Mouse (Mus musculus): ENCODE measurements at regions not wholly inside any gene's neighbourhood (a gene's known extent, or its start where the extent isn't known, plus 50 kb on each side); places are given as distances from the start of the nearest gene placed in this dataset.

DNA sequence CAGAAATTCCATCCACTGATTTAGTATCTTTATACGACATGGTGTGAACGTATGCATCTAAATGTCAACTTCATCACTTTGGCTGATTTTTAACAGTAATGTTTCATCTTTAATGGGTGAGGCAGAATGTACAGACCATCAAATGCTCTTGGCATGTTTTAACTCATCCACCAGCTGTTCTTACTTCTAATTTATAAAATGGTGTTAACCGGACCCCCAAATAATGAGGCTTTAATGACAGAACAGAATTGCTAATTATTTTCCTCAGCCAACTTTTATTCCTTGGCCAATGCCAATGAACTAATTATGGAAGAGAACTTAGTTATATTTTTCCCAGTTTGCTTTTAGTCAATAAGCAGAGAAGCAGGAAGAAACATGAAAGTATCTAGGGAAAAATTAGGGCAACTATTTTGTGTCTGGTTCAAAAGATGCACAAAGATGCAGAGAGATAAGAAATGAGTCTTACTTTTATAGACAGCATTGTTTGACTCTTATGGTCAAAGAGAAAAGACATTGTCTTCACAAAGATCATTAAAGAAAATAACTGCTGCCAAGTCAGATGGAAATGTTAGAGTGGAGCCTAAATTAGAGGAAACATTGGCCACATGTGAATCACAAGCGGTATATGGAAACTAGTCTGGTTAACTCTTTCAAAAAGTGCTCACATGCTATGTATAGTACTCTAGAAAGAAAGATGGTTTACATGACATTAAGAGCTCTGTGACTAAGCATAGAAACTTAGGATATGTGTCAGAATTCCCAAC, 1504.5 kb upstream of the Tenm4 start:
- no peak for TF ChIP-seq CTCF (IDR thresholded peaks at IDR 0.05; ENCODE audit: low read depth)
- H3K27ac ChIP-seq: no peak overlapping the region
- ATAC-seq: no peak
- 74% methylated on average over 4 of the region's 4 CpGs for WGBS
- no peaks in the 10 kb centered on the region for H3K36me3 ChIP-seq (ENCODE audit: insufficient read depth, low read length)
- H3K9ac ChIP-seq (replicated peaks; ENCODE audit: low read length): no peak overlapping the region
- H3K4me2 ChIP-seq (ENCODE audit: low read depth, low read length): no peak overlapping the region
- H3K4me3 ChIP-seq (ENCODE audit: low read length): no peak overlapping the region
- H3K9me3 ChIP-seq (ENCODE audit: low read length): no peaks in the 10 kb centered on the region
- no peak for DNase-seq (ENCODE audit: low spot score)
- no peaks in the 10 kb centered on the region for H3K27me3 ChIP-seq (ENCODE audit: insufficient read depth, low read length)
- no peaks in the 10 kb centered on the region for H3K4me1 ChIP-seq (ENCODE audit: insufficient read depth, low read length)

DNA sequence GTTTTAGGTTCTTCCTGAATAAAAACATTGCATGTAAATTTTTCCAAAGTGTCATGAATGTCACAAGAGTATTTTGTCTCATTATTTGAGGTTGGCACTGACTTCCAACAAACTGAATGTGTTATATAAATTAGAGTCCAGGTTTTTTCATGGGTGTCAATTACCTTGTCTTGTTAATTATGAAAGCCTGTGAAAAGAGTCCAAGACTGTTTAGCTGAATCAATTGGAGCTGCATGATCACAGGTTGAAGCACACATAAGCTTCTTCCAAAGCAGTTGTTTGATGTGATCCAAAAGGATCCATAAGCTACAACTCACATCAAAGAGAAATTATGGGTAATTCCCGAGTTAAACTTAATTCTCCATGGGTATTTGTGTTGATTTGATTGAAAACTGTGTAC, 1502.8 kb upstream of the Tenm4 start:
- no peak for ATAC-seq
- 18% methylated on average over 1 of the region's 1 CpGs for WGBS
- TF ChIP-seq CTCF (IDR thresholded peaks at IDR 0.05; ENCODE audit: low read depth): no peak

DNA sequence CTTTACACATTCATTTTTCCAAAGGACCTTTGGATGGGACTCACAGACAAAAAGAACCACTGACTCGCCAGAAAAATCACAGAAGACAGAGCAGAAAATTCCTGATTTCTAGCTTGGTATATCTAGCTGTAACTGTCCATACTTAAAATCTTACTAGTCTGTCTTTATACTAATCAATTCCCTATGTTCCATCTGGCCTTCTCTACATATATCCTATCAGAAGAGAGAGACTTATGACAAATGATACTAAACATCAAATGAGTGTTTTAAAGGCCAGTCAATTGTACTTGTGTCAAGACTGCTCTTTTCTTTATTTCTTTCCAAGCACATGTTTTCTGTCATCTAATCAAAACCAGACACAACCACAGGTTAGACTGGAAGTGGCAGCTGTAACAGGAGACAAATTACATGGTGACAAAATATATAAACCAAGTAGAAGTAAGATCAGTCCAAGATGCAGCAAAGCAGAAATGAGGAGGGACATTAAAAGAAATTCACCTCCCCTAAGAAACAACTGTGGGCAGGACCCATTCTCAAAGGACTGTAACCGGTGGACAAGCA, 1502.1 kb upstream of the Tenm4 start:
- Histone ChIP-seq H3K27me3 (ENCODE audit: insufficient read depth, low read length) (no peaks in the 10 kb centered on the region), H3K4me2 (ENCODE audit: low read depth, low read length) (no peak overlapping the region), H3K9me3 (ENCODE audit: low read length) (no peaks in the 10 kb centered on the region), H3K27ac (no peak overlapping the region), H3K4me3 (ENCODE audit: low read length) (no peak overlapping the region), H3K4me1 (ENCODE audit: insufficient read depth, low read length) (no peaks in the 10 kb centered on the region), H3K9ac (replicated peaks; ENCODE audit: low read length) (no peak overlapping the region), H3K36me3 (ENCODE audit: insufficient read depth, low read length) (no peaks in the 10 kb centered on the region)
- no peak for ATAC-seq
- no peak for TF ChIP-seq CTCF (IDR thresholded peaks at IDR 0.05; ENCODE audit: low read depth)
- WGBS: 53% methylated on average over 2 of the region's 2 CpGs
- DNase-seq (ENCODE audit: low spot score): no peak

More for the DNA sequence above, 1502.8 kb upstream of the Tenm4 start:
- Histone ChIP-seq H3K4me3 (ENCODE audit: low read length) (no peak overlapping the region), H3K4me2 (ENCODE audit: low read depth, low read length) (no peak overlapping the region), H3K27me3 (ENCODE audit: insufficient read depth, low read length) (no peaks in the 10 kb centered on the region), H3K27ac (no peak overlapping the region), H3K9me3 (ENCODE audit: low read length) (no peaks in the 10 kb centered on the region), H3K4me1 (ENCODE audit: insufficient read depth, low read length) (no peaks in the 10 kb centered on the region), H3K9ac (replicated peaks; ENCODE audit: low read length) (no peak overlapping the region), H3K36me3 (ENCODE audit: insufficient read depth, low read length) (no peaks in the 10 kb centered on the region)
- DNase-seq (ENCODE audit: low spot score): no peak

DNA sequence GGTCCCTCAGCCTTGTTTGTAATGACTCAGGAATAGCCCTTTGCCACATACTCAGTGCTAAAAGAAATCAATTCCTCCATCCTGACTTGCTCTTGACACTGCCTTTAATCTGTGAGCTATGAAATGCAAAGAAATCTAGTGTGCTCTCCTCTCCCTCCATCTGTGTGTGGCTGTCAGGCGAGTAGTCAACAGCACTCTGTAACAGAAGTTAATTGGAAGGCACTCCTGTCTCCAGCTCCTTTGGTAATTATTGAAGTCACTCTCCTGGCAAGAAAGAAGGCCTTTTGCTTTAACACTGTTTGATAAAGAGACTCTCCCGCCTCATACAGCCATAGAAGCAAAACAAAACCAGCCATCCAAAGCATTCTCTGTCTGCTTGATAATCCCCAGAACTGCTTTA, 1483.2 kb upstream of the Tenm4 start:
- Histone ChIP-seq H3K36me3 (ENCODE audit: insufficient read depth, low read length) (no peaks in the 10 kb centered on the region), H3K9me3 (ENCODE audit: low read length) (no peaks in the 10 kb centered on the region), H3K27me3 (ENCODE audit: insufficient read depth, low read length) (no peaks in the 10 kb centered on the region), H3K27ac (no peak overlapping the region), H3K9ac (replicated peaks; ENCODE audit: low read length) (no peak overlapping the region), H3K4me3 (ENCODE audit: low read length) (no peak overlapping the region), H3K4me2 (ENCODE audit: low read depth, low read length) (no peak overlapping the region), H3K4me1 (ENCODE audit: insufficient read depth, low read length) (no peaks in the 10 kb centered on the region)
- TF ChIP-seq CTCF (IDR thresholded peaks at IDR 0.05; ENCODE audit: low read depth): no peak
- WGBS: 33% methylated on average over 2 of the region's 2 CpGs
- ATAC-seq: no peak
- peak; percentile 5 for DNase-seq (ENCODE audit: low spot score)

DNA sequence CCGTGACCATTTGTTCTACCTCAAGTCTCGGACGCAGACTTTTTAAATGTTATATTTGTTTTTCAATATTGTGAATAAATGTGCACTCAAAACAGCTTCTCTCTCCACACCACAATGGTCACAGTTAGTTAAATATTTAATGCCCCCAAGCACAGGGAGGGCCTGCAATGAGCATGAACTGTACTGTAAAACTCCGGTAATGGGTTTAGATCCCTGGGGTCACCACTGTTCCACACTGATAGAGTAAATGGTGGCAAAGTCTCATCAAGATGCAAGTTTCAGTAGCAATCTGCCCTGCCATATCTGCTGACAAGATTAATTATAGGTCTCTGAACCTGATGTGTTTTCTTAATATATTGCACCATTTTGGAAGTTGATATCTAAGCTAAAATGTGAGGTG, 1473.8 kb upstream of the Tenm4 start:
- Histone ChIP-seq H3K9me3 (ENCODE audit: low read length) (no peaks in the 10 kb centered on the region), H3K4me3 (ENCODE audit: low read length) (no peak overlapping the region), H3K9ac (replicated peaks; ENCODE audit: low read length) (no peak overlapping the region), H3K27ac (no peak overlapping the region), H3K4me1 (ENCODE audit: insufficient read depth, low read length) (no peaks in the 10 kb centered on the region), H3K4me2 (ENCODE audit: low read depth, low read length) (no peak overlapping the region), H3K36me3 (ENCODE audit: insufficient read depth, low read length) (no peaks in the 10 kb centered on the region), H3K27me3 (ENCODE audit: insufficient read depth, low read length) (no peaks in the 10 kb centered on the region)
- ATAC-seq: no peak
- 77% methylated on average over 4 of the region's 4 CpGs for WGBS
- DNase-seq (ENCODE audit: low spot score): no peak
- no peak for TF ChIP-seq CTCF (IDR thresholded peaks at IDR 0.05; ENCODE audit: low read depth)

DNA sequence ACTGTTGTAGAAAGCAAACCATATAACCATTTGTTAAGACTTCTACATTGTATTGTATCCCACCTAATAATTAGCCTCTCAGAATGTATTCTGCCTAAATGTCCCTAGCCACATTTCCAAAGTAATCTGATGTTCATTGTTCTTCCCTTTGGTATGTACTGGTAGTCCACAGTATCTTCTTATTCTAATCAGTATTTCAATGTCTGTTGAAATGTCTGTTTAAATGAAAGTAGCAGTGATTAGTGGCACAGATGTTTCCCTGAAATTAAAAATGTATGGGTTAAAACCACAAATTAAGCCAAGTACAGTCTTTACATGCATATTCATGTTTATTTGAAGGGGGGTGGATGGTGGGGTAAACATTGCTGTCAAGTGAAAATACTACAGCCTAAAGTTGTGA, 1464.6 kb upstream of the Tenm4 start:
- no peak for DNase-seq (ENCODE audit: low spot score)

DNA sequence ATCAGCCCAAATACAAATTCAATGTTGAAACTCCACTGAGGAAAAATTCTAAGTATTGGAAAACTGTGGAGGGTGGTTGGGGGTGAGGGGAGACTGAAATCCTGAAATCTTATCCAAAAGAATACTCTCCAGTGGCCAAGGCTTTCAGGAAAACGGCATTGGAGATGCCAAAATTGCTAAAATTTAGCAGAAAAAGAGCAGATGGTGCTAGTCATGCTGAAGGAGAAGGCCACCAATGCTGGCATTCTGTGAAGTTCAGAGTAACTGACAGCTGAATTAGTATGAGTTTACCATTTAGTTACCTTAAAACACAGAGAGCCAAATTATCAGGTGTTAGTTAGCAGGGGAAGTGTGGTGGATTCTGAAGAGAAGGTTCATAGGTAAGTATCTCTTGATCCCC, 1437.6 kb upstream of the Tenm4 start:
- no peak for TF ChIP-seq CTCF (IDR thresholded peaks at IDR 0.05; ENCODE audit: low read depth)
- H3K27ac ChIP-seq: no peak overlapping the region
- peak; percentile 5 for DNase-seq (ENCODE audit: low spot score)

More for the DNA sequence above, 1464.6 kb upstream of the Tenm4 start:
- Histone ChIP-seq H3K9ac (replicated peaks; ENCODE audit: low read length) (no peak overlapping the region), H3K27me3 (ENCODE audit: insufficient read depth, low read length) (no peaks in the 10 kb centered on the region), H3K4me3 (ENCODE audit: low read length) (no peak overlapping the region), H3K27ac (no peak overlapping the region), H3K4me1 (ENCODE audit: insufficient read depth, low read length) (no peaks in the 10 kb centered on the region), H3K9me3 (ENCODE audit: low read length) (no peaks in the 10 kb centered on the region), H3K4me2 (ENCODE audit: low read depth, low read length) (no peak overlapping the region), H3K36me3 (ENCODE audit: insufficient read depth, low read length) (no peaks in the 10 kb centered on the region)
- no peak for ATAC-seq
- TF ChIP-seq CTCF (IDR thresholded peaks at IDR 0.05; ENCODE audit: low read depth): no peak

More for the DNA sequence above, 1437.6 kb upstream of the Tenm4 start:
- Histone ChIP-seq H3K27me3 (ENCODE audit: insufficient read depth, low read length) (no peaks in the 10 kb centered on the region), H3K4me3 (ENCODE audit: low read length) (no peak overlapping the region), H3K36me3 (ENCODE audit: insufficient read depth, low read length) (no peaks in the 10 kb centered on the region), H3K9me3 (ENCODE audit: low read length) (no peaks in the 10 kb centered on the region), H3K4me1 (ENCODE audit: insufficient read depth, low read length) (no peaks in the 10 kb centered on the region), H3K9ac (replicated peaks; ENCODE audit: low read length) (no peak overlapping the region), H3K4me2 (ENCODE audit: low read depth, low read length) (no peak overlapping the region)
- WGBS: 53% methylated on average over 1 of the region's 1 CpGs
- ATAC-seq: no peak
